Mouse (Mus musculus) neutrophil, adult 5-6 weeks (primary cell): Measurements from ENCODE around the gene Ppp1r14a. TPM values are rescaled to one million over a fixed set of nuclear protein-coding genes. Genes with fewer than 3 reads are reported as not detected.

ENCODE experiments used
- ATAC-seq: fragments of 151-379, 151-347 bp; 2 replicates; pipeline ENCODE4 v1.8.0; 2017; ENCODE audit warnings: mild to moderate bottlenecking, moderate TSS enrichment; ENCODE audit not compliant: insufficient number of reproducible peaks, poor library complexity, low FRiP score, severe bottlenecking; ENCODE audit errors: extremely low read depth
- total RNA-seq: library from RNA; stranded (forward); fragments of 200-1000 nt; gene quantifications from 2 replicates; pipeline ENCODE4 v1.2.3, GENCODE M21; 2017

Ppp1r14a gene
- not detected in 2 replicates for total RNA-seq

DNA sequence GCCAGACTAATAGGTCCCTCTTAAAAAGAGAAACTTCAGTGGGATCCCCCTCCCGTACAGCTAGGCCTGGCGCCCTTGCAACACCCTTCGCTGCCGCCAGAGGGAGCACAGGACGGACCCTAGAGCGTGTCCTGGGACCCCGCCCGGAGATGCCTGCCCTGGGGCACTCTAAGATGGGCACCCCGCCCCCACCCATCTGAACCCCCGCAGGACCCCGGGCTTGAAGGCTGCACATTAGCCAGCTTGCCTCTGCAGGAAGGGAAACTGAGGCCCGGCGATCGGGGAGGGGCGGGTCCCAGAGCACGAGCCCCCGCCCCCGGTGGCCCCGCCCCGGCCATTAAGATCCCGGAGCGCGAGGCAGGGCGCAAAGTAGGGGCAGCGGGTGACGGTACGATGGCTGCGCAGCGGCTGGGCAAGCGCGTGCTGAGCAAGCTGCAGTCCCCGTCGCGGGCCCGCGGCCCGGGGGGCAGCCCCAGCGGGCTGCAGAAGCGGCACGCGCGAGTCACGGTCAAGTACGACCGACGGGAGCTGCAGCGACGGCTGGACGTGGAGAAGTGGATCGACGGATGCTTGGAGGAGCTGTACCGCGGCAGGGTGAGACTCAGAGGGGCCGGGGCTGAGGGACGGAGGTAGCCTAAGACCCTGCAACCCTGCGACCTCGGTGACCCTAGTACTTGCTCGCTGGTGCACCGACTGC, at the start of gene Ppp1r14a:
TSS of gene Ppp1r14a (plus strand) at position 367 of the 697 bp plus-strand sequence.
- ATAC-seq: peak; percentile 44; the same call in 1 of the 2 replicates

DNA sequence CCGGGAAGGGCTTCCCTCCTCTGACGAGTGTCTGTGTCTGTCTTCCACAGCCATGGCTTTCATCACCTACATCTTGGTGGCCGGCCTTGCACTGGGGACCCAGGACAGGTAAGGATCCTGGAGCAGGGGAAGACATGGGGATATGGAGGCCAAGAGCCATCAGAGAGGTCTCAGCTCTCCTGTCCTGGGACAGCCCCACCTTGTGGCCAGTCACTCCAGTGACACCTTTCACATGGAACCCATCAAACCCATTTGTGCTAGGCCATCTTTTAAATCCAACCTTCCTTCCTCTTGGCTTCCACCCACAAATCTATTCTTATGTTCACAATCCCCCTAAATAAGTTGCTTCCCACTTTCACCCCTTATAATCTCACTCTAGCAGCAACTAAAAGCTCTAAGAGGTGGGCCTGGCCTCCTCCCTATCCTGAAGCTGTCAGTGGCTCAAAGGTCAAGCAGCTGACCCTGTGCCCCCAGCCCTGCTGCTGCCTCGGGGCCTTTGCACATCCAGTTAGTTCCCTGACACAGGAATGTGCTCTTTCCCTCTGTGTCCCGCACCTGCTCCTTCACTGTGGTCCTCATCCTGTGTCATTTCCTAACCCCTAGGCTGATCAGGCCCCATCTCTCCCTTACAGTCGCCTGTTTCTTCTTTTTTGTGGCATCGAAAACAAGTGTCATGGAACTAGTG, 44.2 kb upstream of the Ppp1r14a start:
- ATAC-seq: no peak

- ATAC-seq: no peak
Measured at GRCm38 (mm10) chr7:29246015-29246414, 43.1 kb upstream of the Ppp1r14a start.

GRCm38 (mm10) chr7:29246619-29247313, 42.3 kb upstream of the Ppp1r14a start:
- ATAC-seq: no peak

DNA sequence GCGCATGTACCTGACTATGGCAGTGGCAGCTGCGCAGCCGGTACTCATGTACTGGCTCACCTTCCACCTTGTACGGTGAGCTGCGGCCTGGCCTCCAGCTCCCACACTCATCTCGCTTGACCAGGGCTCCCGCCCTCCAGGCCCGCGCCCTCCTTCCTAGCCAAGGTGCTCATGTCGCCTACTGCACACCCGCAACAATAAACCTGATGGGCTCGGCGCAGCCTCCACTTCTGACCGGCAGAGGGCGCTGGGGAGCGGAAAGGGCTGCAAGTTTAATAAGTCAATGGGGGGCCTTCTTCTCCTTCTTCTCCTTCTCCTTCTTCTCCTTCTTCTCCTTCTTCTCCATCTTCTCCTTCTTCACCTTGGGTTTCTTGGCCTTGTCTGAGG, 41.8 kb upstream of the Ppp1r14a start:
- peak; percentile 44; the same call in 1 of the 2 replicates for ATAC-seq

GRCm38 (mm10) chr7:29247706-29248105, 41.4 kb upstream of the Ppp1r14a start:
- ATAC-seq: no peak

- no peak for ATAC-seq
Measured at GRCm38 (mm10) chr7:29248261-29248841, 40.8 kb upstream of the Ppp1r14a start, which contains the start of gene 2200002D01Rik. 2200002D01Rik (minus strand) TSS chr7:29248466.

DNA sequence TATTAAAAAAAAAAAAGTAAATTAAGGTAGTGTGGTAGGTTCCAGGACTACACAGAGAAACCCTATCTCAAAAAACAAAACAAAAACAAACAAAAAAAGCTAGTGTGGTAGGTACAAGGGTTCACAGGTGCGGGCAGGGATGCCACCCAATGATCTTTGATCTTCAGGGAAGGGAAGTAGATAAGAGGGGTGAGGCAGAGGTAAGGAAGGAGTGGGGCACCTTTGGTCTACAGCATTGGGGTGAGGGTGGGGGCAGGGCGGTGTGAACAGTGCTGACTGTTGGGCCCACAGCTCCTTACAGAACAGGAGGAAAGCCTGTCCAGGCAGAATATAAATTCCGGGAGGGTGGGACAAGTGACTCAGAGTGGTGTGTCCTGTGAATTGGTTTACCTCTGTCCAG, 37.9 kb upstream of the Ppp1r14a start:
- ATAC-seq: no peak

DNA sequence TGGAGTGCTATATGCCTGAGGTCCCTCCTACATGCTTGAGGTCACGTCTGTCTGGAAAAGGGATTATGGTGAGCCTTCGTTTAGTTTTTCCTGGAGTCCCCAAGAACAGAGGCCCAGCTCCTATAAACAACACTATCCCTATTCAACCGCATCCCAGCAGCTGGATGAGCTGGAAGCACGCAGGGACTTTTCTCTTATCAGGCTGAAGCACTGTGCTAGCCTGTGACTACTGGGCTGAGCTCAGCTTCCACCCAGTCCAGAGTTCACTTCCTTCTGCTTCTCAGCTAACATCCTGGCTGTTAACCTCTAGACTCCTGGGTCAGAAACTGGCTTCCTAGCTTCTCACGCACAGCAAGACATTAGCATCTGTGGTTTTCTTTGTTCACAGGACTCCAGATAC, 35.3 kb upstream of the Ppp1r14a start:
- no peak for ATAC-seq

DNA sequence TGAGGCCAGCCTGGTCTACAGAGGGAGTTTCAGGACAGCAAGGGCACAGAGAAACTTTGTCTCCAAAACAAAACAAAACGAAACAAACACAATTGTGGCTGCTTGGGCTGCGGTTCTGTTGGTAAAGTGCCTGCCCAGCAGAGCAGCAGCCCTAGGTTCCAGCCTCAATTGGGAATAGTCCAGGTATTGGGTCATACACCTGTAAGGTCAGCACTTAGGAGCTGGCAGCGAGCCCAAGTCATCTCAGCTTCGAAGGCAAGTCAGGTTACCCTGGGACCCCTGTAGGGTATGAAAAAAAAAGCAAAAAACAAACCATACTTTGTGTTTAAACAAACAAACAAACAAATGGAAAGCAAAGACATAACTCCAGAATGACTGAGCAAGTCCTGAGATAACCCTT, 33.2 kb upstream of the Ppp1r14a start:
- ATAC-seq: no peak

DNA sequence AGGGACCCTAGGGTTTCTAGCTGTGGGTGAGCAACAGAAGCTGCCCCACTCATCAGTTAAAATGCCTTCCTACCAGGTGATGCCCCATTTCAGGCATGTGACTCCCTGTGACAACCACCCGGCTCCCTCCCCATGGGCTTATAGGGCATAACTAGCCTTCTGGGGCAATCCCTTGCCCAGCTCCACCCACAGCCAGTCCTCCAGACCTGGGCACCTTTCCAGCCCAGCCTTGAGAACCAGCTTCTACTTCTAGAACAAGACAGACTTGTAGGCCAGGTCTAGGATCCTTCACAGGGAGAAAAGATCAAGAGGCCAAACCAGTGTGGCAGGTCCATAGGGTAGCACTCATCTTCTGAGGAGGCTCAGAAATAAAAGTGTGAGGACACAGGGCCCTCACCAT, 31.7 kb upstream of the Ppp1r14a start:
- ATAC-seq: no peak

- ATAC-seq: no peak
Measured at GRCm38 (mm10) chr7:29259781-29260730, 29.1 kb upstream of the Ppp1r14a start.

- ATAC-seq: no peak
Measured at GRCm38 (mm10) chr7:29262151-29262550, 27.0 kb upstream of the Ppp1r14a start.

DNA sequence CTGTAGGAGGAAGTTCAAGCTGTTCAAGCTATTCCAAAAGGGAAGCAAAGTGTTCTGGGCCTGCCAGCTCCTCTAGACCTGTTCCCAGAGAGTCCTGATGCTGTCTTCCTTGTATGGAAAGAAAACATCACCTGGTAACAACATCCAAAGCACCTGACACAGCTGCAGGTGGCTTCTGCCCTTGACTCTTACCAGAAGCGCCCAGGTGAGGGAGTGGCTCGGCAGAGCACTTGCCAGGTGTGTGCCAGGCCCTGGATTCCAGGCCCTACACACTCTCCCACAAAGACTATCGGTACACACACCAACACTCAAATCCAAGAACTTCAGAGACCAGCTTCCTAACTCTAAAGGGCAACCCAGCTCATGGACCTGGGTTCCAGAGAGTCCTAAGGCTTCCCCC, 25.3 kb upstream of the Ppp1r14a start:
- ATAC-seq: no peak

DNA sequence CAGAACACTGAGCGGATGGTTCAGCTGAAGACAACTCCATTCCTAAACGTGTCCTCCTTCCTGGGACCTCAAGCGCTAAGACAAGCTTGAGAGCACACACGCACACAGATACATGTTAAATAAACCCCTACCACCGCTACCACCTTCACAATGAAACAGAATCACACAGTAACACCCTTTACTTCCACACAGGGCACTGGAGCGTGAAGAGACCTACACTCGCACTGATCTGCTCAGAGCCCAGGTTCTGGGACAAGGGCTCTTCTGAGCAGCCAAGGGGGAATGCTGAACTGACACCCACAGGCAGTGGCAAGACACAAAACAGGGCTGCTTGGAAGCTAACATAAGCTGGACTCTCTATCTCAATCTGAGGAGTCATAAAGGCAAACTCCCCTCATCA, 23.5 kb upstream of the Ppp1r14a start:
- ATAC-seq: no peak

- no peak for ATAC-seq
Measured at GRCm38 (mm10) chr7:29266931-29267330, 22.2 kb upstream of the Ppp1r14a start.

- ATAC-seq: no peak
Measured at GRCm38 (mm10) chr7:29270445-29270844, 18.7 kb upstream of the Ppp1r14a start.

DNA sequence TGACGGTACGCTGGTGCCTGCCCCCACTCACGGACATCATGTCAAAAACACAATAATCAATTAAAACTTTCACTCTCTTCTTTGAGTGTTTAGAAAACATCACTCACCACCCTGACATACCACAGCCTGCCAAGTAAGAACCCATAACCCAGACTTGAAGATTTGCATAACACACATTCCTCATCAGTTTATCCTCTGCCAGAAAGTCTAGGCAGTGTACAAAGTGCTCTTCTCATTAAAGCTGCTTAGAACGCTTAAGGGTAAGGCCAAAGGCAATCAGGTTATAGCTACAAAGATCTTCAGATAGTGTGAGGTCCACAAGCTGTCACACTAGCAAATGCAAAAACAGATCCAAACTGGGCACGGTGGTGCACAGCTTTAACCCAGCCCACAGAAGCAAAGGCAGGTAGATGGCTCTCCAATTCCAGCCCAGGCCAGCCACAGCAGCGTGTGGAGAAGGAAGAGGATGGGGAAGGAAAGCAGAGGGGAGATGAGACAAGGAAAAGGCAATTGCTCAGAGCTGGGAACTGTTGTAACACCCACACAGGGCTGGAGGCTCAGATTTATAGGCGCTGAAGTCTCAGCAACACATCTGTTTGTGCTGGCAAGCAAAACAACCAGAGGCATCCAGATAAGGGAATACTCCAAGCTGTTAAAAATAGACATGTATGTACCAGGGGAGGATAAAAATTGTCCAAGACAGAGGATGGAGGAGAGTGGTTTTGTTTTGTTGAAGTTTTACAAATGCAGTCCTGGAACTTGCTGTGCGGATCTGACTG, 17.2 kb upstream of the Ppp1r14a start:
- 0 out of 2 replicates have a peak, but pooled peaks have one; percentile 9 for ATAC-seq
